Mouse (Mus musculus) right cerebral cortex, postnatal 4 days (tissue): Measurements from ENCODE around the gene Syde2.

Experiments
- DNase-seq: peaks from one replicate; pipeline ENCODE4 v3.0.0-alpha.2; 2022

The Syde2 gene

DNA sequence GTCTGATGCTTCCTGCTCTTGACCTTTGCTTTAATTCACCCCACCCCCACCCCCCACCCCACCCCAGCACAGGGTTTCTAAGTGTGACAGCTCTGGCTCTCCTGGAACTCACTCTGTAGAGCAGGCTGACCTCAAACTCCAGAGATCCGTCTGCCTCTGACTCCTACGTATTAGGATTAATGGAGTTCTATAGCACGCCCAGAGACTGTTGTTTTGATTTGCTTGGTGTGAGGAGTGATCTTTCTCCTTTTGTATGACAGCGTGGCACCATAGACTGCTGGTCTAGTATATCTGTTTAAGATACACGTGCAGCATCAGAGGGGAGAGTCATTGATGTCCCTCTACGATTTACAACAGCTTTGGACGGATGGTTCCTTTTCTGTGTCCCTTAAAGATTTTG, 25.8 kb downstream of the Syde2 start:
- DNase-seq, result no peak

DNA sequence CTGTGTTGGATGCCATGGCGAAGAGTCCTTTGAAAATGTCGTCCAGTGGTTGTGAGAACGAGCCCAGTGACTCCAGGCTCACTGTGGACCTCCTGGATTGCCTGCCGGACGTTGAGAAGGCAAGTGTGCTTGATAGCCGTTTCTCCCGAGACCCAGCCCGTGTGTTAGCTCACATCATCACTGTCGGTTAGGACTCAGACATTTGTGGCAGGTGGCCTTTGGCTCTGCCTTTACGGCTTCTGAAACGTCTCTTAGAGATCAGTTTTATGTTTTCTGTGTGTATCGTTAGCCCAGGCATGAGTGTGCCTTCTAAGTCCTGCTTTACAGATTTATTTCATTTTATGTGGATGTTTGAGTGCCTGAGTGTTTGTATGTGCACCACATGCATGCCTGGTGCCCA, 26.7 kb downstream of the Syde2 start:
- DNase-seq, result no peak

DNA sequence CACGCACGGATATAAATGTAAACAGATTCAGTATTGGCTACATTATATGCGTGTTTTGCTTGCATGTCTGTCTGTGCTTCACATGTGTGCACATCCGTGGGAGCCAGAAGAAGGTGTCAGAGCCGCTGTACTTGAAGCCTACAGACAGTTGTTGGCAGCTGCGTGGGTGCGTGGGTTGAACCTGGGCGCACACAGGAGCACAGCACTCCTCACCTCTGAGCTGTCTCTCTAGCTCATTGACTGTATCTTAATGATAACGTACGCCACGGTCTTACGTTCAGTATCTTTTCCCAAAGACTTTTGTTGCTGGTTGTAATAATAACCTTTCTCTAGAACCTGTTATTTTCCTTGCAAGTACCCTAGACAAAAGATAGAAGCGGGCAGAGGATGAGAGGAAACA, 29.3 kb downstream of the Syde2 start:
- no peak for DNase-seq

DNA sequence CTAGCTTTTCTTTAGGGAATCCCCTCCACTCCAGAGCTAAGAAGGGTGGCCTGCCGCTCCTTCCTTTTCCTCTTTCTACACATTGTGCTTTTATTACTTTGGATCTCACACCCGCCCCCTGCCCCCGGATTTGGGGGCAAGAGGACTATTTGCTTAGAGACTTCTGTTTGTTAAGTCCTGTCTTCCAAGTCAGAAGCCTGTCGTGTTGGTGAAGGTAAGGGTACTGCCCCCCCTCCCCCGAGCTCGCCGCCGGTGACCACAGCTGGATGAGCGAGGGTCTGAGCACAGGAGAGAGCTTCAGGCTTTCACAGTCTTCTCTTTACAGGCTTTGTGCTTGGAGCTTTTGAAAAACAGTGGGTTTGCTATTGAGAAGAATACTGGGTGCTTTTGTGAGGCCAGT, 29.9 kb downstream of the Syde2 start:
- DNase-seq, result no peak

DNA sequence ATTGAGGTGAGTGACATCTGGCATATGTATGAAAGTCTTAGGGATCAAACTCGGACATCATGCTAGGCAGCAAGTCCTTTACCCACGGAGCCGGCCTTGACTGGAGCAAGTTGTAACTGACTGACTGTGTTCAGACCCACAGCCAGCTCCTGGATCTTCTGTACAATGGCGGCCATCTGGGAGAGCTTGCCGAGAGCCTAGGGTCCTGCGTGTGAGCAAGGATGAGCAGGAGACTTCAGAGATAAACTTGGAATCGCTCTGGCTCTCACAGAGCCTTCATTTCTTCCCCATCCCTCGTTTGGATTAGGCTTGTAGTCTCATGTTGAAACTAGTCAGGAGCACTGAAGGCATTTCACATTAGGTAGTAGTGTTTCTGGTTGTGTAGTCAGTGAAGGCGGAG, 34.6 kb downstream of the Syde2 start:
- no peak for DNase-seq

DNA sequence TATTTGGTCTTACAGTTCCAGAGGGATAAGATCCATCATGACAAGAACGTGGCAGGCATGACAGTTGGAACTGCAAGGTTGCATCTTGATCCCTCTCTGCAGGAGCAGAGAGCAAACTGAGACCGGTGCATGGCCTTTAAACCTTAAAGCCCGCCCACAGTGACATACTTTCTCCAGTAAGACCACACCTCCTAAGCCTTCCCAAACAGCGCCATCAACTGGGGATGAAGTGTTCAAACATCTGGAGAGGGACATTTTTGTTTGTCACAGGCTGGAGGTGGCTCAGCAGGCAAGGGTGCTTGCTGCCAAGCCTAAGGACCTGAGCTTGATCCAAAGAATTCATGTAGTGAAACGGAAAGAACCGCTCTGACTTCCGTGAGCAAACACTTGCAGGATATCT, 37.1 kb downstream of the Syde2 start:
- no peak for DNase-seq

DNA sequence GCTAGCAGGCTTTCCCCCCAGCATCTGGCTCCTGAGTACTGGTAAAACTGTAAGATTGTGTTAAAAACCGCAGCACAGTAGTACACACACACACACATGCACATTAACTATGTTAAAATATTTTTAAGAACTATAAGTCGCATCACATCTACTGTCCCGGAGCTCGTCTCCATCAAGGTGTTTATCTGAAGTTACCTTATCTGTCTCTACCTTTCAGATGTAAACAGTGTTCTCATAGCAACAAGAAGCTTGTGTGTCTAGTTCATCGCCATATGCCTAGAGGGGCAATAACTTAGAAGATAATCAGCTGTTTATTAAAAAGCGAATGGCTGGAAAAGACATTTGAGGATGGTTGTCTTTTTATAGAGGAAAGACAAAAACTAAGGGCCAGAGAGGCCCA, 37.8 kb downstream of the Syde2 start:
- DNase-seq, result no peak

DNA sequence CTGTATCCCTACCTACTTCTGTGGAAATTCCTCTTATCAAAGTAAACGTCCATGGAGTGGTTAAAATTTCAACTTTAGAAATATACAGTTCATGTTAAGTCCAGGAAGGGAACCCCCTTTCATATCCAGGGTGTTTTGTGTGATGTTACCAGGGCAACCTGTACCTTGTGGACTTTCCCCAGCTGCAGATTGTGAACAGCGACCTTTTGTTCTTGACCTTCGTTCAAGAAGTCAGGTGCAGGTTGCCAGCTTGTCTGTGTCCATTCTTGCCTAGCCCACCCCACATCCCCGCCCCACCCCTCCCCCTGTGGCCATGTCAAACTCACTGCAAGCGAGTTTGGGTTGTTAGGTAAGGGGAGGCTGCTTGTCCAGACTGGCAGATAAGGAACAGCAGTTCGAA, 39.4 kb downstream of the Syde2 start:
- DNase-seq, result no peak

DNA sequence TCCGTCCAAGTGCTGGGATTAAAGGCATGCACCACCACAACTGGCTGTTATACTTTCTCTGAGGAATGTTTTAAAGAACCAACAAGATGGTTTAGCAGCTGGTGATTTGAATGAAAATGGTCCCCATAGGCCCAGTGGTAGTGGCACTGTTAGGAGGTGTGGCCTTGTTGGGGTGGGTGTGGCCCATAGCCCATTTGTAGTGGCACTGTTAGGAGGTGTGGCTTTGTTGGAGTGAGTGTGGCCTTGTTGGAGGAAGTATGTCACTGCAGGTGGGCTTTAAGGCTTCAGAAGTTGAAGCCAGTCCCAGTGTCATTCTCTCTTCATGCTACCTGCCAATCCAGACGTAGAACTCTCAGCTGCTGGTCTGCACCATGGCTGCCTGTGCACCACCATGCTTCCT, 40.7 kb downstream of the Syde2 start:
- DNase-seq, result no peak

DNA sequence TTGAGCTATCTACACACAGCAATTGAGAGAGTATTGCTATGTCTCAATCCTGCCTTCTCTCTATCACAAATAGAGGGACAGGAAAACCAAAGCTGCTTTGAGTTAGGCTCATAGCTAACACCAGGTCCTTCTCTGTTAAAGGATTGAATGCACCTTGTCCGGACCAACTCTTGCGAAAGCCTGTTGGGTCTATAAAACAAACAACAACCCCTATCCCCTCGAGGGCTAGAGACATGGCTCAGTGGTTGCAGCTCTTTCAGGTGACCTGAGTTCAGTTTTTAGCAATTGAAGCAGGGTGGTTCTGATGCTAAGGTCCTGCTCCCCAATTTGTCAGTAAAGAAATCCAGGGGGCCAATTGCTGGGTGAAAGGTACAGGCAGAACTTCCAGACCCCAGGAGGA, 41.6 kb downstream of the Syde2 start:
- DNase-seq, result no peak

DNA sequence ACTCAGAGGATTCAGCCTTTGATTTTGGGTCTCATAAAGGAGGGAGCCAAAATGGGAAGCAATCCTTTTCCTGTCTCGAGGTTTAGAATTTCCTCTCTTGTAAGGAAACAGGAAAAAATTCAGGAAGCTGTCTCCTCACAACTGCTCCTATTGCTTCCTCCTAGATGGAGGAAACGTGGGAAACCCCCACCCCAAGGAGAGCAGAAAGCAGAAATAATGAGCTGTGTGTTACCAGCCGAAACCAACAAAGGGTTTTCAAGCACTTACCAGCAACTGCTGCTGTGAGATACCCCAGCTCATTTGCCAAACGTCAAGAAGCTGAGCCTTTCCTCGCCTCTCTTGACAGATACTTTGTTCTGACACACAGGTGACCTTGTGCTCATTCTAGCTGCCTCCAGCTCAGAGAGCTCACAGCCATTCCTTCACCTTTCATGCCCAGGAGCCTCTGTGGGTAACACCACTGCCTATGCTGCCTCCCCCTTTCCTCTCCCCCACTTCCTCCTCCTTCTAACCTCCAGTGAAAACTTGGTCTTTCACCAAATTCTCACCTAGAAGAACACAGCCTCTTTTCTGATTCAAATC, 42.7 kb downstream of the Syde2 start:
- no peak for DNase-seq

DNA sequence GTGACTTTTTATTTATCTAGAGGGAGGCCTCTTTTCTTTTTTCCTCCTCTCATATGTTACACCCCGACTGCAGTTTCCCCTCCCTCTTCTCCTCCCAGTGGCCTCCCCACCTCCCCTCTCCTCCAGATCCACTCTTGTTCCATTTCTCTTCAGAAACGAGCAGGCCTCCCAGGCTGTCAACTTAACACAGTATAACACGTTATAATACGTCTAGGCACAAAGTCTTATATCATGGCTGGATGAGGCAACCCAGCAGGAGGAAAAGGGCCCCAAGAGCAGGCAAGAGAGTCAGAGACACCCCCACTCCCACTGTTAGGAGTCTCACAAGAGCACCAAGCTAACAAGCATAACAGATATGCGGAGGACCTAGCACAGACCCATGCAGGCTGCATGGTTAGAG, 45.3 kb downstream of the Syde2 start:
- no peak for DNase-seq

DNA sequence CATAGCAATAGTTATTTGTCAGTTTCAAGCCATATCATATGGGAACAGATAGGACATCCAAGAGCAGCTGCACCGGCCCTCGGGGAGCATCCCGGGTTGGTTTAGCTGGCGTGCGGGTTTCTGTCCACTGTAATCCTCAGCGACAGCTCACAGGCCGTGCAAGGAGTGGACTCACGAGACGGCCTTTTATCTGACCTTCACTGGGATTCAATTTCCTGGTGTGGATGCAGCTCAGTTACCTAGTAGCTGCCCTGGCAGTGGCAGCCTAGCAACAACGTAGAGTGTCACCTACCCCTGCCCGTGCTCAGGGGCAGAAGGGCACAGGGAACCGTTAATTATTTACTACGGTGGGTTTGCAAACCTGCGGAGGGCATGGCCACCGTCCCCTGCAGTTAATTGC, 50.2 kb downstream of the Syde2 start:
- no peak for DNase-seq

DNA sequence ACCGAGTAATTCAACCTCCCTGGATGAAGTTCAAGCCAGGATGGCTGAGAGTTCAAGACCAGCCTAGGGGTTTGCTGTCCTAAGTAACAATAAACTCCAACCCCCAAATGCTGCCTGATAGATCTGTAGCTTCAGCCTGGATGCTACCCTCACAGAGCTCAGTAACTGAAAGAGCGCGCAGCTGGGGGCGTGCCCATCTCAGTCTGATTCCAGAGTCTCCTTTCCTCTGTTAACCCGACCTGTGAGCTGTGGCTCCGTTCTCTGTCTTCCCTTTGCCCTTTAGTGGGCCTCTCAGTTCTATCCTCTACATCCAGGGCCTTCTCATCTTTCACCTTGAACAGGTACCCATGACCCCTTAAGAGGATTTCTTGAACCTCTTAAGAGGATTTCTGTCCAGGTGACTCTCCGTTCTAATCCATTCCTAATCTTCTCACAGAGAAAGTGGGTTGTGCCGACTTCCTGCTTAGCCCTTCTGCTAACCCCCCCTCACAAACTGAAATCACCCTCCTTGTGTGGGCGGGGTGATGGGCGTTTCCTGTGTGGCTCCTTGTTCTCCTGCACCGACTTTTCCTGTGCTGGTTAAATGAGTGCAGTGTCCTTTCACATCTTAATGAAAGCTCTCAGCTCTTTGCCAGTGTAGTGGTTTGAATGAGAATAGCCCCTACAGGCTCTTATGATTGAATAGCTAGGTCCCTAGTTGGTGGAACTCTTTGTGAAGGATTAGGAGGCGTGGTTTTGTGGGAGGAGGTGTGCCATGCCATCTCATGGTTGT, 51.6 kb downstream of the Syde2 start:
- no peak for DNase-seq

DNA sequence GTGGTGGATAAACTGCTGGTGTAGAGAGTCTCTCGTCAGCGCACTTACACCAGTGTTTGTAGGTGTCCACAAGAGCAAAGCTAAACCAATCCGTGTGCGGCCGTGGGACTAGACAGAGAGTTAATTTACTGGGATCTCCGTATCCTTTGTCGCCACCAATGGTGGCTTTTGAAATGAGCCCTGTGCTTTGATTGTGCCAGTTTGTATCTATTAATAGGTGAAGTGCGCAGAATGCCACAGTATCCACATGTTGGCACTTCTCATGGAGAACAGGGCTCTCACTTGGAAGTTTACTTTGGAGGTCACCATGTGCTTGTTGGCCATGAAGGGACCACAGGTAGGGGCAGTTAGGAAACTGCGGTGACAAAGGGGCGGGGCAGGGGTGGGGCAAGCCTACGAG, 53.7 kb downstream of the Syde2 start:
- DNase-seq, result no peak

DNA sequence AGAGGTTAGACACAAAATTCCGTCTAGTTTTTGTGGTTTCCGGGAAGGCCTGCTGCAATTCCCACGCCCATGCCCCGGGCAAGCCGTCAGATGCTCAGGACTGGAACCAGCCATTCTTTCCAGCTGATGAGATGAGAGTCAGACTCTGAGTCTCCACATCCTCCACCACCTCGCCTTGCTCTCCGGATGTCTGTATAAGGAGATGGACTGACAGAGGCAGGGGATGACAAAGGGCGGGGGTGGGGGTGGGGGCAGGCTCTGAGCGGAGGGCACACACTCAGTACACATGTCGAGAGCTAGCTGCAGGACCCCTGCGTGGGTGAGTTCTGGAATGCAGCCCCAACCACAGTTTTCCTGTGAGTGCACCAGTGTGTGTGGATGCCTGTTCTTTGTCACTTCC, 57.3 kb downstream of the Syde2 start:
- no peak for DNase-seq

DNA sequence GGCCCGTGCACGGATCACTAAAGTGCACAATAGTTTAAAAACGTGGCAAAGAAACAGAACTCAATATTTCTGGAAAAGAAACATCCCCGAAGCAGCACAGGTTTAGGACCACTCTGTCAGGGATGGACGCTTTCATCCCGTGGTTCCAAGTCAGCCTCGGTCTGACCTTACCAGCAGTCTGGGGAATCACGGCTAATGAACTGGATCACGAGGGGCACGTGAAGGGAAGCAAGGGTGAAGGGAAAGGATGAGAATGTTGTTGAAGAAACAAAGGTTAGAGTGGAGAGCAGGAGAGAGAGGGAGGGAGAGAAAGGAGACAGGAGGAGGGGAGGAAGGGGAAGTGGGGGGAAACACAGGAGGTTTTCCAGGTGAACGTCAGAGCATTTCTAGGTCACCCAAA, 58.4 kb downstream of the Syde2 start:
- no peak for DNase-seq

DNA sequence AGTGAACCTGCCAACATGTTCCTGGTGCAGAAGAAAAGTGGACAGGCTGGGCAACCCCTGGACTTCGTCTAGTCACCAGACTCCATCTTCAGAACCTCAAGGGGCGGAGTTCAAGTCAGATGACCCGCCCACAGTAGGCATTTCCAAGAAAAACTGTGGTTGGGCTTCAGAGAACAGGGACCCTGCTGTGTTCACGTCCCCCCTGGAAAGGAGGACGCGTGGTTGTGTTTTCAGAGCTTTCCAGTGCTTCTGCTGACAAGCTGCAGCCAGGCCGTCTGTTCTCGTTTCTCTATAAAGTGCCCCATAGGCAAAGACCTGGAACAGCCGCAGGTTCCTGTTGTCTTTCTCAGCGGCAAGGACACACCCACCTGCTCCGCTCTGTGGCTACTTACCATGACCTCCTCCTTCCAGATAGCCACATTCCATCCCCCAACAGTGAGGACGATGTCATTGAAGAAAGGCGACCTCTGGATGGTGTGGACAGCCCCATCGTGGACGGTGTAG, 60.1 kb downstream of the Syde2 start:
- no peak for DNase-seq

DNA sequence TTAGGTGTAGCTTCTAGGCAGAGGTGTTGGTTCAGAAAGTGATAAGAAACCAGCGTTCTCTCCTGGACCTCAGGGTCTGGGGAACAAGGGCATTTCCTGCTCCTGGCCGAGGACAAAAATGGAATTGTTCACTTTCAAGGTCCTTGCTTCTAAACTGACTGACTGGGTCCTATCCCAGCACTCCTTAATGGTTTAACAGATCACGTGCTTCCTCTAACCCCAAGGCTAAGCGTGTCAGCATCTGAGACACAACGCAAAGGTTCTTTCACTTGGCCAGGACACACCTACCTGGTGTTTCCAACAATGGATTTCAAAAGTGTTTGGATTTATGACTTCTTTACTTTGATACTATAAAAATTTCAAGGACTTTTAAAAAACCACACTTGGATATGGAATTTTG, 62.3 kb downstream of the Syde2 start:
- DNase-seq, result no peak

DNA sequence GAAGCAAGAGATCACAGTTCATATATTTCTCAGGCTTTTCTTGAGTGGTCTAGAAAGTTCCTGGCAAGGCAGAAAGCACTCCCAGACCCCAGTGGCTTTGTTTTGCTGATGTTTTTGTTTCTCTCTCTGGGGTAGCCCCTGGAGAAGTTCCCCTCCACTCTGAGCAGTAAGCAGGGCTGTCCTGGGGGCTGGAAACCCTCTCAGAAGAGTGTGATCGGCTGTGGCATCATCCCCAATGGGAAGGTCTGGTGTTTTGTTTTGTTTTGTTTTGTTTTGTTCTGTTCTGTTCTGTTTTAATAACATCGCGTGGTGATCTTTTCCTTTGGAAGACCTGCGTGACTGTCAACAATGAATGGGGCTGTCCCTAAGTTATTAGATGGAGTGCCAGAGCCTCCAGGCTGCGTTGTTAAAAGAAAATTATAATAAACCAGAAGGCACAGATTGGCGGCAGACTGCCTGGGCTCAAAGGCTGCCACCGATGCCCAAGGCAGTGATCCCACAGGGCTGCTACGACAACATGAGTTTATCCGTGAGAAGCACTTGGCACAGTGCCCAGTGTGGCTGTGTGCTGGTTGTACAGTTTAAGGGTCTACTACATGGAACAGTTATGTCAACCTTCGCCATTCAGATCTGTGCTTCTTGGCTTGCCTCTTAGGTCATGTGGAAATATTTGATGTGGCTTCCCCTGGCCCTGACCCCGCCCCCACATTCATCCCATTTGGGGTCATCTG, 63.8 kb downstream of the Syde2 start:
- peak; percentile 55 for DNase-seq

DNA sequence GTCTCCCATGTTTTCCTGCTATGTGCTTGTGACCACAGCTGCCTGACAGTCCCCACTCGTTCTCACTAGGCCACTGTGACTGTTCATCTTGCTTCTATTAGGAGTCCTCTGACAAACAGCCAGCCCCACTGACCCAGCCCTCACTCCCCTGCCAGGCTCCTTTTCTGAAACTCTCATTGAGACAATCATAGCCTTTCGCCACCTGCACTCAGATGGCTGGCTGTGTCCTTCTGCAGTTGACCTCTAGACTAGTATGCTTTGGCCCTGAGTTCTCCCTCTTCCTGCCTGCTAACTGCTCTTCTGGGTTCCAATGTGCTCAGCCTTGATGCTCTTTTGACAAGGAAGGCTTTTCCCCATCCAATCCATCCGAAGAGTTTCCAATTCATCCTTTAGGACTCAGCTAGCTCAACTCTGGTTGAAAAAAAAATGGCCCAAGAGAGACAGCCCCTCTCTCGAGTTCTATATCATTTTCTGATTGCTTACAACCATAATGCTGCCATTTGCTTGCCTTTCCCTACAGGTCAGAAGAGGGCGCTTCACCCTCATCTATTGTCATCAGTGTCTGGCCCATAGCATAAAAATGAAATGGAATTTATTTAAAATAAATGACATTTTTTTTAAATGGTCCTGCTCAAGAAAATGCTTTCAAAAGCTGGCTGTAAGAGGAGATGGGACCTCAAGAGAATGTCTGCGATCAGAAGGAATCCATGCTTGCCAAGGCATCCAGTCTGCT, 65.6 kb downstream of the Syde2 start:
- DNase-seq, result no peak

DNA sequence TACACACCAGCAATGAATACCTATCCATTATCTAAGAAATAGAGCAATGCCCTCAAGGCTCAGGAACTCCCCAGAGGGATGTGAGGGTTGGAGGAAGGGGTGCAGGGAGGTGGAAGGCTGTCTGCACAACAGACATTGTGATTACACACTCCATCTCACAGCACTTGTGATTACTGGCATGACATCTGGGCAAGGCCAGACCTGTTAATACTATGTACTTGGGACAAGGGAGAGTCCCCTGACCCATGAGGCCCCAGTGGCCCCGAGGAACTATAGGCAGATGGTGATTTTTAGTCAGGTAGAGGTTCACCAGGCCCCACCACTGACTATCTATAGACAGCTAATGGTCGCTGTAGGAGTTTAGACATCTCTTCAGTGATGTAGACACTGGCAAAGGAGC, 66.2 kb downstream of the Syde2 start:
- DNase-seq, result no peak

DNA sequence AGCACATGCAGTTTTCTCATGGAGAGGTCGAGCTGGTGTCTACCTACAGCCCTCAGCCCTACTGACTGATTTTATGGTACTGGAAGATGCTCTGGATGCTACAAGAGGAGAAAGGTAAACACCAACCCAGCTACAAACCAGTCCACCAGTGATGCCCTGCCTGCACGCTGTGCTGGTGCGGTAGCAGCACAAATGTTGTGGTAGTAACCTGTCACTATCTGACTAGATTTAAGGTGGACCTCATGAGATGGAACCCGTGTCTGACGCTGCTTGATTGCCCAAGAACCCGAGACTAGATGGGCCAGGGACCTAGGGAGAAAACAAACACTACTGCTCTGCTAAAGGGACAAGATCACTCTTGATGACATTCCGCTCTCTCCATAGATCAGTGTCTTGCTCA, 69.5 kb downstream of the Syde2 start:
- DNase-seq, result no peak

DNA sequence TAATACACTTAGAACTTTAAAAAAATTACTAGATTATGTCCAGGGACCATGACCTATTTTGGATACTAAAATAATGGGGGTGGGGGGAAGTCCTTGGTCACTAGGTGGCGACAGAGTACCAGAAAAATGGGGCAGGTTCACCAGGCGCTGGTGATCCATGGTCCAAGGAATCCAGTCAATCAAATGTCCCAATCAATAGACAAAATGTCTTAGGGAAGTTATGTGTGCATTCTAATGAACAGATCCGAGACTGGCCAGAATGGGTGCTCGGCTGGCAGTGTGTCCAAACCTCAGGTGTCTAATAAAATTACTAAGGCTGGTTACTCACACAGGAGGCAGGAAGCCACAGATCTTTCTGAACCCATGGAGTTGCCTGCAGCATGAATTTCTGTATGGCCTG, 70.6 kb downstream of the Syde2 start:
- DNase-seq, result peak; percentile 36
